Mouse (Mus musculus): ENCODE measurements around the gene Lrp11.

DNA sequence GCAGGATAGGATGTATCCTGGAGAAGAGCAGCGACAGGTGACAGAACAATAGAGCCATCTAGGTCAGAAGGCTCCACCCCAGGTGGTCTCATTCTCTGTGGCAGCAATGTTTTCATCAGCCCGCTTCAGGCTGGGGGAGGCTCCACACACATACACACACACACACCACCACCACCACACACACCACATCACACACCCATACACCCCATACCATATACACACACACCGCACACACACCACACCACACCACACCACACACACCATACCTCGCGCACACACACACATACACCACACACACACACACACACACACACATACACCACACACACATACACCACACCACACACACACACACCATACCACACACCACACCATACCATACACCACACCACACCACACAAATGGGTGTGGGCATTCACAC lies 30.2 kb downstream of the Lrp11 start:
- TF ChIP-seq CTCF (IDR thresholded peaks at IDR 0.05; ENCODE audit: extremely low read depth, insufficient read depth, insufficient read length, insufficient replicate concordance) (no peak), POLR2A (IDR thresholded peaks at IDR 0.05; ENCODE audit: low read depth, low read length) (no peak)

Data from spleen, adult 2 months (tissue).